Comparison of ENCODE assay signal across 9 mouse cellular contexts in the genomic region with DNA sequence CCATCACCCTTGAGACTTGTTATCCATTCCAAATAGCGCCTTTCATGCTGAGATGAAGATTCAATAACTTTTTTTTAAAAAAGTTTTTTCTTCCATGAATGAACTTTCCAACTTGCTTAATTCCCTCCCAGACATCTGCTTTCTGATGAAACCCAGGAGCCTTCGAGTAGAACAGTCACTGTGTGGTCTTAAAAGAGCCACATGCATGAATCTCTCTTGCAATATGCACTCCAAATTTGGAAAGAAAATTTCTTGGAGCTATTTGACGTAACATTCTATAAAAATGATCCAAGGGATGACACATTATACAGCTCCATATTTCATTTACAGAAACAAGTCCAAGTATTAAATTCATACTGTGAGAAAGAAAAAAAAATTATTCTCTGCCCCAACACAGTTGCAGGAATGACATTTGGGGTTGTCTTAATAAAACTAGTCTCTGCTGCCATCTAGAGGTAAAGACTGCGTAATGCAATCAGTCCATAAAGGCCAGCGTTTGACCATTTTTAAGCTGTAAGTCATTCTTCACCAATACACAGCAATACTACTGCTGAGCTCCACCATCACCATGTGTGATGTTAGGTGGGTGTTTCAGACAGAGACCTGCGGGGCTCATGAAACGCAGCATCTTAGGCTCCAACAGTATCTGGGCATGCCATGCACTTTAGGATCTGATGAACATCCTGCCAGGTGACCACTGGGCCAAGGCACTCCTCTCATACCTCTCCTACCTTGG. TPM values are rescaled to one million over a fixed set of nuclear protein-coding genes. Genes with fewer than 3 reads are reported as not detected.
DNase-seq lines count a peak whose midpoint lies in the region; ATAC-seq and TF ChIP-seq lines count a peak whose summit lies in the region.
"Had no signal": no experiment of that assay in that cellular context is flagged by ENCODE, and none has a peak within 500 bp of the region (broad histone marks: within the 10 kb centered on the region; RNA-seq: fewer than 3 reads in every experiment).

No protein-coding gene starts in this region.

- peak; percentile 77 for ATAC-seq in forebrain, embryonic 15.5 days (replicated peaks)
- ATAC-seq in midbrain, embryonic 16.5 days, result peak; percentile 71

- no peaks in the 10 kb centered on the region for H3K36me3 ChIP-seq in forebrain, embryonic 15.5 days
- H3K36me3 ChIP-seq in midbrain, embryonic 16.5 days (ENCODE audit: control insufficient read depth, insufficient read depth, low read length), result no peaks in the 10 kb centered on the region
- H3K36me3 ChIP-seq: liver, embryonic 13.5 days had no signal

- WGBS in bone marrow, adult 2 months, result 45% methylated on average over 7 of the region's 7 CpGs
- 41% methylated on average over 7 of the region's 7 CpGs for WGBS in forebrain, embryonic 15.5 days
- WGBS in midbrain, embryonic 16.5 days, result 39% methylated on average over 7 of the region's 7 CpGs

- H3K4me3 ChIP-seq in bone marrow, adult 2 months (replicated peaks; ENCODE audit: control insufficient read depth, low read depth, low read length), result no peak overlapping the region
- H3K4me3 ChIP-seq in forebrain, embryonic 15.5 days, result no peak overlapping the region
- H3K4me3 ChIP-seq in midbrain, embryonic 16.5 days (ENCODE audit: low read depth, low read length), result no peak overlapping the region
- H3K4me3 ChIP-seq: liver, embryonic 13.5 days had no signal

- no peaks in the 10 kb centered on the region for H3K27me3 ChIP-seq in forebrain, embryonic 15.5 days
- H3K27me3 ChIP-seq in midbrain, embryonic 16.5 days (ENCODE audit: control insufficient read depth, insufficient read depth, low read depth, low read length), result no peaks in the 10 kb centered on the region
- H3K27me3 ChIP-seq: liver, embryonic 13.5 days had no signal

- H3K4me2 ChIP-seq in forebrain, embryonic 15.5 days (replicated peaks), result no peak overlapping the region
- no peak overlapping the region for H3K4me2 ChIP-seq in midbrain, embryonic 16.5 days (ENCODE audit: low read length)
- H3K4me2 ChIP-seq: liver, embryonic 13.5 days had no signal

- TF ChIP-seq POLR2A in bone marrow, adult 2 months (IDR thresholded peaks at IDR 0.05; ENCODE audit: borderline replicate concordance, control insufficient read depth, low read depth, low read length), result no peak

- intact Hi-C loops in heart, postnatal 36 days (cut with DNase I), result loop anchor here (5.0 kb wide), 2 partner anchors 231 to 426 kb away; a partner anchor contains a TSS

- peak; percentile 27 for TF ChIP-seq CTCF in bone marrow, adult 2 months (IDR thresholded peaks at IDR 0.05; ENCODE audit: control insufficient read depth, insufficient read depth, low read length)

- H3K9ac ChIP-seq in forebrain, embryonic 15.5 days (replicated peaks), result no peak overlapping the region
- H3K9ac ChIP-seq in midbrain, embryonic 16.5 days (ENCODE audit: low read depth, low read length), result peak overlapping the region; percentile 21; the same call in 1 of the 2 replicates
- H3K9ac ChIP-seq: liver, embryonic 13.5 days had no signal

- H3K9me3 ChIP-seq in forebrain, embryonic 15.5 days, result no peaks in the 10 kb centered on the region
- no peaks in the 10 kb centered on the region for H3K9me3 ChIP-seq in midbrain, embryonic 16.5 days (replicated peaks; ENCODE audit: control insufficient read depth, low read length, poor library complexity, severe bottlenecking)
- H3K9me3 ChIP-seq: liver, embryonic 13.5 days had no signal

- H3K27ac ChIP-seq in bone marrow, adult 2 months (ENCODE audit: control insufficient read depth, insufficient read depth, low read depth, low read length, poor library complexity), result no peak overlapping the region
- no peak overlapping the region for H3K27ac ChIP-seq in forebrain, embryonic 15.5 days (replicated peaks)
- no peak overlapping the region for H3K27ac ChIP-seq in midbrain, embryonic 16.5 days (ENCODE audit: low read length)
- H3K27ac ChIP-seq: liver, embryonic 13.5 days had no signal

- peak; percentile 50 to 72 for DNase-seq in heart, adult 18-20 months
- DNase-seq in heart, postnatal 36 days, result no peak
- peak; percentile 67 for DNase-seq in A20 (ENCODE audit: low read depth, low spot score)
- peak; percentile 64 for DNase-seq in layer of hippocampus, adult 11-12 months (ENCODE audit: low spot score)
- no peak for DNase-seq in urinary bladder, postnatal 25 days (ENCODE audit: low spot score)
- DNase-seq: liver, embryonic 13.5 days had no signal

- H3K4me1 ChIP-seq in bone marrow, adult 2 months (ENCODE audit: control insufficient read depth, insufficient read depth, low read length), result no peaks in the 10 kb centered on the region
- H3K4me1 ChIP-seq in forebrain, embryonic 15.5 days, result no peaks in the 10 kb centered on the region
- no peaks in the 10 kb centered on the region for H3K4me1 ChIP-seq in midbrain, embryonic 16.5 days (ENCODE audit: control insufficient read depth, insufficient read depth, low read length)
- H3K4me1 ChIP-seq: liver, embryonic 13.5 days had no signal

RNA-seq across cellular contexts. Expression of a gene that starts 13.1 kb away (rescaled TPM):
- total RNA-seq in heart, adult 18-20 months (2021), result 10 to 100 TPM; 70.2 to 79.9 TPM
- total RNA-seq in heart, postnatal 36 days (2021), result 10 to 100 TPM; 66.4 to 77.2 TPM
- 18.8 and 24.3 TPM in 2 replicates for polyA plus RNA-seq in bone marrow, adult 2 months (2011; ENCODE audit: insufficient read depth, insufficient read length, low replicate concordance, missing spikeins)
- polyA plus RNA-seq in forebrain, embryonic 15.5 days (2015; fragmentation: Nextera tagmentation; extraction: Ambion mirVana), result 41.8 and 42.6 TPM in 2 replicates
- 36.2 and 37.4 TPM in 2 replicates for polyA plus RNA-seq in midbrain, embryonic 16.5 days (2015; fragmentation: Nextera tagmentation; extraction: Ambion mirVana)

Comparison
In these comparisons a context has a peak if more than half of its experiments do, and no peak if none do; other contexts are left out.
1. DNase-seq: peak in heart, adult 18-20 months (2 of 2), A20 (single experiment) and layer of hippocampus, adult 11-12 months (single experiment); none in heart, postnatal 36 days (0 of 2) and urinary bladder, postnatal 25 days (single experiment).